Mouse (Mus musculus) forebrain, postnatal 0 days (tissue): ENCODE data around the gene Slc2a4. TPM values are rescaled to one million over a fixed set of nuclear protein-coding genes. Genes with fewer than 3 reads are reported as not detected.
"Not testable (repeated sequence)": the region's sequence is repeated elsewhere in the genome, so short reads cannot be mapped to it uniquely, and the experiment has no call there.

Source experiments
- ATAC-seq: fragments of 200-750 bp; cut with Nextera tagmentation; 2 replicates; pipeline ENCODE4 v1.8.0; 2017; ENCODE audit warnings: mild to moderate bottlenecking, moderate library complexity
- DNase-seq: peaks from one replicate; pipeline ENCODE4 v3.0.0-alpha.2; 2015
- H3K27ac ChIP-seq: fragments of 300-500 bp; sonication (generic); 2 replicates; pipeline ENCODE4 v1.5.1; 2014; ENCODE audit warnings: low read depth, mild to moderate bottlenecking, antibody characterized with exemption, low read length, moderate library complexity, mixed read lengths
- H3K27me3 ChIP-seq: fragments of 300-500 bp; sonication (generic); 2 replicates; pipeline ENCODE4 v1.6.1; 2014; ENCODE audit warnings: mild to moderate bottlenecking, low read length, mixed read lengths; ENCODE audit not compliant: insufficient read depth
- H3K36me3 ChIP-seq: fragments of 300-500 bp; sonication (generic); 2 replicates; pipeline ENCODE4 v1.6.1; 2014; ENCODE audit warnings: mild to moderate bottlenecking, moderate library complexity; ENCODE audit not compliant: insufficient read depth
- H3K4me1 ChIP-seq: fragments of 300-500 bp; sonication (generic); 2 replicates; pipeline ENCODE4 v1.6.1; 2014; ENCODE audit warnings: antibody characterized with exemption; ENCODE audit not compliant: insufficient read depth
- H3K4me2 ChIP-seq: fragments of 300-500 bp; sonication (generic); 2 replicates; pipeline ENCODE4 v1.6.1; 2014; ENCODE audit warnings: low read depth, mild to moderate bottlenecking, moderate library complexity
- H3K4me3 ChIP-seq: fragments of 300-500 bp; sonication (generic); 2 replicates; pipeline ENCODE4 v1.5.1; 2014; ENCODE audit warnings: low read depth, low read length, mixed read lengths
- H3K9ac ChIP-seq: fragments of 300-500 bp; sonication (generic); 2 replicates; pipeline ENCODE4 v1.6.1; 2014; ENCODE audit warnings: mild to moderate bottlenecking
- H3K9me3 ChIP-seq: fragments of 300-500 bp; sonication (generic); 2 replicates; pipeline ENCODE4 v1.6.1; 2016; ENCODE audit warnings: low read length
- CTCF ChIP-seq: sonication (generic); IDR thresholded peaks from 2 replicates; pipeline ENCODE4 v1.5.1; 2016; ENCODE audit warnings: antibody characterized with exemption, control low read depth, low read depth
- WGBS: fragments of 180-500 bp; shearing (Covaris S2); extraction: QIAGEN DNeasy Blood & Tissue Kit; methylation state at CpG from one replicate; pipeline ENCODE4 v1.1.7; 2014; 5-methylcytosine and 5-hydroxymethylcytosine counted together
- polyA plus RNA-seq: library from polyadenylated mRNA; unstranded; fragments of >200 nt; fragmentation: Nextera tagmentation; extraction: Ambion mirVana; gene quantifications from 2 replicates; pipeline ENCODE4 v1.2.1, GENCODE M21; 2015
- total RNA-seq: library from RNA; depleted of rRNA; stranded (reverse); fragments of >200 nt; gene quantifications from 2 replicates; pipeline ENCODE4 v1.2.3, GENCODE M21; 2014

Slc2a4 gene
- total and polyA plus RNA-seq, 2 experiments from 2014 or later: 3.5 to 7.8 TPM

GRCm38 (mm10) chr11:69935137-69935879, 12.7 kb downstream of the Slc2a4 start, which contains the start of gene Ybx2:
TSS of gene Ybx2 (plus strand) at chr11:69935796.
- Histone ChIP-seq H3K4me2 (peak within 1 kb of the TSS; percentile 98), H3K4me1 (peaks cover 8% of the 10 kb centered on the region), H3K4me3 (peak within 1 kb of the TSS; percentile 55), H3K9me3 (no peaks in the 10 kb centered on the region), H3K27ac (no peak within 1 kb of the TSS), H3K9ac (peak within 1 kb of the TSS; percentile 55), H3K27me3 (no peaks in the 10 kb centered on the region), H3K36me3 (no peaks in the 10 kb centered on the region)
- WGBS: 3% methylated on average over 49 of the region's 62 CpGs
- 0 out of 2 replicates have a peak, but pooled peaks have one; percentile 23 for TF ChIP-seq CTCF
- ATAC-seq (peak; percentile 93), DNase-seq (peak; percentile 93)

GRCm38 (mm10) chr11:69934681-69935080, 13.3 kb downstream of the Slc2a4 start:
- no peak for DNase-seq

GRCm38 (mm10) chr11:69934169-69934568, 13.8 kb downstream of the Slc2a4 start:
- Histone ChIP-seq H3K4me2 (peak overlapping the region; percentile 13; the same call in 1 of the 2 replicates), H3K9me3 (no peaks in the 10 kb centered on the region), H3K36me3 (no peaks in the 10 kb centered on the region), H3K4me1 (peaks cover 8% of the 10 kb centered on the region), H3K27me3 (no peaks in the 10 kb centered on the region), H3K4me3 (no peak overlapping the region), H3K9ac (no peak overlapping the region), H3K27ac (no peak overlapping the region)
- TF ChIP-seq CTCF: peak; percentile 90
- DNase-seq (peak; percentile 91), ATAC-seq (peak; percentile 74)
- WGBS: 1% methylated on average over 18 of the region's 18 CpGs

More at GRCm38 (mm10) chr11:69934681-69935080, 13.3 kb downstream of the Slc2a4 start:
- Histone ChIP-seq H3K9ac (no peak overlapping the region), H3K9me3 (no peaks in the 10 kb centered on the region), H3K27ac (no peak overlapping the region), H3K4me3 (no peak overlapping the region), H3K4me2 (no peak overlapping the region), H3K36me3 (no peaks in the 10 kb centered on the region), H3K27me3 (no peaks in the 10 kb centered on the region), H3K4me1 (peaks cover 8% of the 10 kb centered on the region)
- 15% methylated on average over 6 of the region's 6 CpGs for WGBS
- ATAC-seq: no peak
- TF ChIP-seq CTCF: no peak

- no peak for DNase-seq
- no peak for ATAC-seq
- H3K9me3 ChIP-seq: no peaks in the 10 kb centered on the region
Measured at GRCm38 (mm10) chr11:69933066-69933465, 14.9 kb downstream of the Slc2a4 start.

GRCm38 (mm10) chr11:69932254-69932653, 15.7 kb downstream of the Slc2a4 start:
- Histone ChIP-seq H3K36me3 (no peaks in the 10 kb centered on the region), H3K4me2 (no peak overlapping the region), H3K9me3 (no peaks in the 10 kb centered on the region), H3K27ac (no peak overlapping the region), H3K4me3 (no peak overlapping the region), H3K27me3 (no peaks in the 10 kb centered on the region), H3K9ac (no peak overlapping the region), H3K4me1 (peaks cover 8% of the 10 kb centered on the region)
- DNase-seq: no peak
- no peak for ATAC-seq
- 0 out of 2 replicates have a peak, but pooled peaks have one; percentile 32 for TF ChIP-seq CTCF
- 30% methylated on average over 3 of the region's 3 CpGs for WGBS

More at GRCm38 (mm10) chr11:69933066-69933465, 14.9 kb downstream of the Slc2a4 start:
- 82% methylated on average over 4 of the region's 4 CpGs for WGBS
- H3K27ac ChIP-seq: no peak overlapping the region
- H3K27me3 ChIP-seq: no peaks in the 10 kb centered on the region
- no peak overlapping the region for H3K4me3 ChIP-seq
- H3K4me1 ChIP-seq: peaks cover 8% of the 10 kb centered on the region
- H3K36me3 ChIP-seq: no peaks in the 10 kb centered on the region
- TF ChIP-seq CTCF: no peak
- no peak overlapping the region for H3K9ac ChIP-seq
- no peak overlapping the region for H3K4me2 ChIP-seq

GRCm38 (mm10) chr11:69931769-69932168, 16.2 kb downstream of the Slc2a4 start:
- H3K4me3 ChIP-seq: no peak overlapping the region
- 80% methylated on average over 8 of the region's 8 CpGs for WGBS
- no peak overlapping the region for H3K9ac ChIP-seq
- DNase-seq (no peak), ATAC-seq (no peak)
- no peak overlapping the region for H3K4me2 ChIP-seq
- H3K9me3 ChIP-seq: no peaks in the 10 kb centered on the region
- H3K36me3 ChIP-seq: no peaks in the 10 kb centered on the region
- H3K27me3 ChIP-seq: no peaks in the 10 kb centered on the region
- no peak overlapping the region for H3K27ac ChIP-seq
- no peak for TF ChIP-seq CTCF
- peaks cover 6% of the 10 kb centered on the region for H3K4me1 ChIP-seq

GRCm38 (mm10) chr11:69930967-69931537, 16.9 kb downstream of the Slc2a4 start:
- Histone ChIP-seq H3K4me2 (no peak overlapping the region), H3K27me3 (no peaks in the 10 kb centered on the region), H3K4me1 (no peaks in the 10 kb centered on the region), H3K9ac (no peak overlapping the region), H3K36me3 (no peaks in the 10 kb centered on the region), H3K4me3 (no peak overlapping the region), H3K27ac (no peak overlapping the region), H3K9me3 (no peaks in the 10 kb centered on the region)
- ATAC-seq: no peak
- no peak for DNase-seq
- no peak for TF ChIP-seq CTCF
- WGBS: 71% methylated on average over 3 of the region's 3 CpGs

- not testable (repeated sequence) for H3K27ac ChIP-seq, H3K4me2 ChIP-seq, DNase-seq, H3K9ac ChIP-seq, H3K36me3 ChIP-seq, ATAC-seq, H3K9me3 ChIP-seq, H3K27me3 ChIP-seq, H3K4me3 ChIP-seq, H3K4me1 ChIP-seq
- 94% methylated on average over 8 of the region's 8 CpGs for WGBS
Measured at GRCm38 (mm10) chr11:69930176-69930575, 17.8 kb downstream of the Slc2a4 start.
